Mouse (Mus musculus) liver, embryonic 14.5 days (tissue): ENCODE results near the gene Astn2. TPM values are rescaled to one million over a fixed set of nuclear protein-coding genes. Genes with fewer than 3 reads are reported as not detected.

Experiments used
- ATAC-seq: fragments of 200-750 bp; cut with Nextera tagmentation; 2 replicates; pipeline ENCODE4 v1.8.0; 2017; ENCODE audit warnings: moderate number of reproducible peaks, mild to moderate bottlenecking, moderate library complexity; ENCODE audit not compliant: insufficient read depth
- DNase-seq, 3 experiments: peaks; one replicate each; pipeline ENCODE4 v3.0.0-alpha.2; 2012 to 2013; ENCODE audit warnings: low read depth in 3 of 3, low spot score in 3 of 3
- H3K27ac ChIP-seq: fragments of 300-500 bp; sonication (generic); 2 replicates; pipeline ENCODE4 v1.5.1; 2014; ENCODE audit warnings: moderate library complexity, mild to moderate bottlenecking, control low read depth, inconsistent platforms
- H3K27me3 ChIP-seq: fragments of 300-500 bp; sonication (generic); 2 replicates; pipeline ENCODE4 v1.6.1; 2014; ENCODE audit warnings: mild to moderate bottlenecking, low read length, moderate library complexity; ENCODE audit not compliant: control insufficient read depth, insufficient read depth
- H3K36me3 ChIP-seq: fragments of 300-500 bp; sonication (generic); replicated peaks from 2 replicates; pipeline ENCODE4 v1.6.1; 2014; ENCODE audit warnings: low read depth; ENCODE audit not compliant: control insufficient read depth, insufficient read depth
- H3K4me1 ChIP-seq, 2 experiments: fragments of 200-500 bp in 1 of 2; fragments of 300-500 bp in 1 of 2; sonication (generic) in 1 of 2; replicated peaks; 2 replicates each; pipeline ENCODE4 v1.6.1; 2012 to 2014; ENCODE audit warnings: antibody characterized with exemption in 1 of 2, inconsistent platforms in 1 of 2, low read length in 1 of 2; ENCODE audit not compliant: control insufficient read depth in 2 of 2, insufficient read depth in 2 of 2
- H3K4me2 ChIP-seq: fragments of 300-500 bp; sonication (generic); 2 replicates; pipeline ENCODE4 v1.6.1; 2014; ENCODE audit warnings: low read depth, mild to moderate bottlenecking, control low read depth, moderate library complexity
- H3K4me3 ChIP-seq, 2 experiments: fragments of 200-500 bp in 1 of 2; fragments of 300-500 bp in 1 of 2; sonication (generic) in 1 of 2; 2 replicates each; pipeline ENCODE4 v1.5.1; 2012 to 2014; ENCODE audit warnings: low read depth in 2 of 2, low read length in 2 of 2, mild to moderate bottlenecking in 2 of 2, control low read depth in 1 of 2, inconsistent platforms in 1 of 2, moderate library complexity in 1 of 2; ENCODE audit not compliant: insufficient read depth in 1 of 2
- H3K9ac ChIP-seq: fragments of 300-500 bp; sonication (generic); replicated peaks from 2 replicates; pipeline ENCODE4 v1.6.1; 2014; ENCODE audit warnings: mild to moderate bottlenecking, control low read depth, moderate library complexity
- H3K9me3 ChIP-seq: fragments of 300-500 bp; sonication (generic); 2 replicates; pipeline ENCODE4 v1.6.1; 2016; ENCODE audit warnings: low read length, mixed read lengths; ENCODE audit not compliant: control insufficient read depth
- CTCF ChIP-seq: IDR thresholded peaks from 2 replicates; pipeline ENCODE4 v1.5.1; 2016; ENCODE audit warnings: antibody characterized with exemption, low read depth, control low read depth
- EP300 ChIP-seq: IDR thresholded peaks from 2 replicates; pipeline ENCODE4 v1.6.1; 2016; ENCODE audit warnings: antibody characterized with exemption, low read depth
- WGBS: fragments of 180-500 bp; shearing (Covaris S2); extraction: QIAGEN DNeasy Blood & Tissue Kit; methylation state at CpG from one replicate; pipeline ENCODE4 v1.1.7; 2014; ENCODE audit not compliant: insufficient replicate concordance; 5-methylcytosine and 5-hydroxymethylcytosine counted together
- polyA plus RNA-seq, 2 experiments: library from polyadenylated mRNA; depleted of rRNA in 1 of 2; stranded (reverse) in 1 of 2; unstranded in 1 of 2; fragments of >200 nt; fragmentation: Nextera tagmentation in 1 of 2; extraction: Ambion mirVana in 1 of 2; gene quantifications; 2 replicates each; pipeline versions ENCODE4 v1.2.1 to v1.2.3; 2012 to 2014

Astn2 gene
- polyA plus RNA-seq, 2 experiments: 0.16 TPM; not detected in 1

DNA sequence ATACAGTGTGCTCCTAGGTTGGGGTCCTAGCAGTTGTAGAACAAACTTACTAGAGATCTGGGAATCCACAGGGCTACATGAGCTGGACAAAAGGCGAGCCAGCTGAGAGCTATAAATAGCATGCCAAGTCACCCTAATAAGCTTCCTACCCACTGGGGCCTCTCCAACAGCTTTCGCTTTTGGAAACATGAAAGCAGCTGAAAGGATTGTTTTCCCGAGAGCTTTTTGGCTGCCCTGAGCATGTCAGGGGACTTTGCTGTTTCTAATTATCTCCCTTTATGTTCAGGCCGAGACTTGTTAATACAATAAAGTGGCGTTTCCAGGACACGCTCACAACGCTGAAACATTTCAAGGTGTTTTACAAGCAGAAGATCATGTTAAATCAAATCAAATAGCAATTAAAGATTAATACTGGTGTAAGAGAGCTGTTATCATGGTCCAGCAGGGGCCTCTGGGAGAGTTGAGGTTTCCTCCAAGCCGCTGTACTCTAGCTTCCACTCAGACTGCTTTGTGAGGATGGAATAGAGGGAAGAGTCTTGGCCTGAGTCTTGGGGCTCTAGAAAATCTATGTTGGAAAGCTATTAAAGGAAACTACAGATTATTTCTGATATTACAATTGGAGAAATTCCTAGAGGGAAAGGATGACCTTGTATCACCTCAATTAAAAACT lies 378.9 kb downstream of the Astn2 start:
- Histone ChIP-seq H3K4me1 (no peaks in the 10 kb centered on the region), H3K4me3 (no peak overlapping the region), H3K27ac (no peak overlapping the region), H3K27me3 (no peaks in the 10 kb centered on the region), H3K4me2 (no peak overlapping the region), H3K9me3 (no peaks in the 10 kb centered on the region), H3K9ac (no peak overlapping the region), H3K36me3 (no peaks in the 10 kb centered on the region)
- no peak for DNase-seq
- no peak for TF ChIP-seq CTCF
- no peak for TF ChIP-seq EP300
- 66% methylated on average over 8 of the region's 8 CpGs for WGBS
- no peak for ATAC-seq

DNA sequence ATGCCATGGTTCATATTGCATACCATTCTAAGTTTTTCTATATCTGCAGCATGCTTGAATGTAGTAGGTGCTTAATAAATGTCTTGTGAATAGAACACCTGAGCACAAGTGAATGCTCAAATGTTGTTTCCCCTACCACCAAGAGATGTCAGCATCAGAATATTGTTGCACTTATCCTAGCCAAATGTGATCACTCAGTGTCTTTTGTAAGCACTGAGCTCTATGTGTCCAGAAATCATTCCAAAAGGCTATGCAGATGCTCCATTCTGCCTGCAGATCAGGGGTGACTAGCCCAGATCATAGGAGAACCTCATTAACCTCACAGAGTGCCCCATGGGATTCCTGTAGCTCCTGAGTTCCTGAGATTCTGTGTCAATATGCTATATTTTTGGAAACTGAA lies 401.5 kb downstream of the Astn2 start:
- Histone ChIP-seq H3K27me3 (no peaks in the 10 kb centered on the region), H3K4me2 (no peak overlapping the region), H3K4me3 (no peak overlapping the region), H3K9ac (no peak overlapping the region), H3K9me3 (no peaks in the 10 kb centered on the region), H3K27ac (no peak overlapping the region), H3K4me1 (no peaks in the 10 kb centered on the region), H3K36me3 (no peaks in the 10 kb centered on the region)
- TF ChIP-seq CTCF (no peak), EP300 (no peak)
- DNase-seq: no peak
- no peak for ATAC-seq

DNA sequence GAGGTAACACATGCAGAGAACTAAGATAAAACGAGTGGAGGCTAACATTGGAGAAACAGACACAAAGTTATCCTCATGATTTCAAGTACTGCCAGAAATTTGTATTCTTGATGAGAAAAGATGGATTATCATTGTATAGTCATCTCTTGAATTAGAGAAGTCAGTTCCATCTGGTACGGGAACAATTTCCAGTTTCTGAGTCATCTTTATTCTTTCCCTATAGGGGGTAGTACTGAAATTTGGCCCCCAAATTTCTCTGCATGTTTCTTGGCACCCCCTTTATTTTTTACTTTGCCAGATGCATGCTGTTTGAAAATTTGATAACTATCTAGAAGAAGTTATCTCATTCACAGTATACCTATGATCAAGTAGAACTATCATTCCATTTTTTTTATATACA lies 420.8 kb downstream of the Astn2 start:
- no peaks in the 10 kb centered on the region for H3K36me3 ChIP-seq
- ATAC-seq (no peak), DNase-seq (no peak)
- no peaks in the 10 kb centered on the region for H3K27me3 ChIP-seq
- 60% methylated on average over 2 of the region's 2 CpGs for WGBS
- H3K4me2 ChIP-seq: no peak overlapping the region
- TF ChIP-seq CTCF: no peak
- TF ChIP-seq EP300: no peak
- H3K4me3 ChIP-seq: no peak overlapping the region
- no peaks in the 10 kb centered on the region for H3K4me1 ChIP-seq
- H3K9me3 ChIP-seq: no peaks in the 10 kb centered on the region
- H3K9ac ChIP-seq: no peak overlapping the region
- H3K27ac ChIP-seq: no peak overlapping the region

DNA sequence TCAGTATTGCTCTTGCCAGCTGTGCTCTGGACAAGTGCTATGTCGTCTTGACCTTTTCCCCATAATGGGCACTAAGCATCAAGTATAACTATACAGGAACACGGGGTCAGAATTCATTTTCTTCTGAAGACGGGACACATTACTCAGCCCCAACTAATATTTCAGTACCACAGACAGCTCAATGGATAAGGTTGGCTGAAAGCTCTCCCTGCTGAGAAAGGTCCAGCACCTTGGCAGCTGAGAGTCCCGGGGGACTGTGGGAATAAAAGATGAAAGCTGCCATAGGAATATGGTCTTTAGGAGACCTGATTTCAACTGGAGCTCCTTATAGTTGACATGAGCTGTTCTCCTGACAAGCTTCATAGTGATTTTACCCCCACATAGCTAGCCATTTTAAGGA lies 421.5 kb downstream of the Astn2 start:
- TF ChIP-seq EP300 (no peak), CTCF (no peak)
- no peak for ATAC-seq
- DNase-seq: no peak
- no peak overlapping the region for H3K27ac ChIP-seq
- no peaks in the 10 kb centered on the region for H3K27me3 ChIP-seq
- no peak overlapping the region for H3K4me2 ChIP-seq
- no peak overlapping the region for H3K9ac ChIP-seq
- no peak overlapping the region for H3K4me3 ChIP-seq
- no peaks in the 10 kb centered on the region for H3K36me3 ChIP-seq
- WGBS: 40% methylated on average over 4 of the region's 4 CpGs
- no peaks in the 10 kb centered on the region for H3K9me3 ChIP-seq
- no peaks in the 10 kb centered on the region for H3K4me1 ChIP-seq

DNA sequence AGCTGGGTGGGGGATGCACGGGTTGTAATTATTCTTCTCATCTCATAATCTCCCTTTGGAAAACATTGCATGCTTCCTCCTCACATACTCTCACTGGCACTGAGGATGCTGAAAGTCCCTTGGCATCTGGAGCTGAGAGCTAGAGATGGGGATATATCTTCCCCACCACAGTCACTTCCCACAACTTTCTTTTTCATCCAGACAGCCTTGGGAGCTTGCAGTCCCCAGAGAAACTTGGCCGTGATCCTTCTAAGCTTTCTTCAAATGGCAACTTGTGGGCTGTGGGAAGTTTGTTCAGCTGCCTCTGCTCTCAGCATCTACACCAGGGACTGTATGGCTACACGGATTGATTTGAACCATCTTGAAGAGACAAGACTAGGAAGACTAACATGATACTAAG lies 428.2 kb downstream of the Astn2 start:
- TF ChIP-seq CTCF: no peak
- no peak for TF ChIP-seq EP300
- Histone ChIP-seq H3K4me1 (no peaks in the 10 kb centered on the region), H3K9me3 (no peaks in the 10 kb centered on the region), H3K9ac (no peak overlapping the region), H3K36me3 (no peaks in the 10 kb centered on the region), H3K4me3 (no peak overlapping the region), H3K27me3 (no peaks in the 10 kb centered on the region), H3K4me2 (no peak overlapping the region), H3K27ac (no peak overlapping the region)
- no peak for DNase-seq
- 51% methylated on average over 3 of the region's 3 CpGs for WGBS
- ATAC-seq: no peak
